Mouse (Mus musculus): Measurements from ENCODE around the gene Masp1.

DNA sequence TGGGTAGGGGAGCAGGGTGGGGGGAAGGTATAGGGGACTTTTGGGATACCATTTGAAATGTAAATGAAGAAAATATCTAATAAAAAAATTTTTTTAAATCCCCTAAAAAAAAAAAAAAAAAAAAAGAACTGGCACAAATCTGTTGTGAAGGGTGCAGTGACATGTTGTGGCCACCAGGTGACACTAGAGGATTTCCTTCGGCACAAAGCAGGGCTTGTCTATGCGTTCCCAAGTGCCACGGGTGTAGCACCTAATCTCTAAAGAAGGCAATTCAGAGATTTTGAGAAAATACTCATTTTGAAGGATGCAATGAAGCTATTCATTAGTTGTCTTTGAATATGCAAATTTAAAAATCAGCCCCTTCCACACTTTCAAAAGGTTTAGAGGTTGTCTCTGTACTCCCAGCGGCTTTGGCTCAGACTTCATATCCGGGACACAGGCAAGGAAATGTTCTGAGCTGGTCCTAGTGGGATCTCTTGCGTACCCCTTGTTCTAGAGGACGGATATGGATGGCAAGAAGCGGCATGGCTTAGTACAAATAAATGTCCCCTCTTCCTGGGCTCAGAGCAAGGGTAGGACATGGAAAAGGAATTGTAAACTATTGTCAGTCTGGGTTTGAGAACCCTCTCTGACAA lies 29.8 kb upstream of the Masp1 start:
- no peak for TF ChIP-seq POLR2A (IDR thresholded peaks at IDR 0.05; ENCODE audit: low read depth, low read length)
- no peak for TF ChIP-seq ZKSCAN1 (IDR thresholded peaks at IDR 0.05; ENCODE audit: borderline replicate concordance, low read depth, low read length)
- TF ChIP-seq TCF12 (IDR thresholded peaks at IDR 0.05; ENCODE audit: low read depth, low read length) = no peak
